ENCODE assay signal across 21 mouse cellular contexts in genomic region chr10:89690021-89690420, GRCm38 (mm10). TPM values are rescaled to one million over a fixed set of nuclear protein-coding genes. Genes with fewer than 3 reads are reported as not detected.
DNase-seq lines count a peak whose midpoint lies in the region; ATAC-seq lines count a peak whose summit lies in the region.
"Had no signal": no experiment of that assay in that cellular context is flagged by ENCODE, and none has a peak within 500 bp of the region (broad histone marks: within the 10 kb centered on the region; RNA-seq: fewer than 3 reads in every experiment).

No protein-coding gene starts in this region.

- peaks cover 9% of the 10 kb centered on the region; the same call in 1 of the 2 replicates for H3K9me3 ChIP-seq in megakaryocyte, embryonic 14.5 days
- no peaks in the 10 kb centered on the region for H3K9me3 ChIP-seq in liver, embryonic 11.5 days (ENCODE audit: control insufficient read depth, low read length)
- H3K9me3 ChIP-seq in liver, embryonic 15.5 days (replicated peaks): no peaks in the 10 kb centered on the region
- no peaks in the 10 kb centered on the region for H3K9me3 ChIP-seq in kidney, embryonic 15.5 days (replicated peaks)
- H3K9me3 ChIP-seq in kidney, embryonic 14.5 days (ENCODE audit: control insufficient read depth, low read length): no peaks in the 10 kb centered on the region
- H3K9me3 ChIP-seq: embryonic facial prominence, embryonic 12.5 days; forebrain, embryonic 12.5 days; G1E; heart, embryonic 13.5 days; hindbrain, embryonic 12.5 days had no signal

- peak overlapping the region; percentile 39 for H3K4me2 ChIP-seq in liver, embryonic 11.5 days
- peak overlapping the region; percentile 42 for H3K4me2 ChIP-seq in liver, embryonic 15.5 days
- H3K4me2 ChIP-seq in kidney, embryonic 15.5 days: no peak overlapping the region
- H3K4me2 ChIP-seq in kidney, embryonic 14.5 days (replicated peaks; ENCODE audit: low read depth, low read length): no peak overlapping the region
- H3K4me2 ChIP-seq: embryonic facial prominence, embryonic 12.5 days; forebrain, embryonic 12.5 days; heart, embryonic 13.5 days; hindbrain, embryonic 12.5 days had no signal

- peak; percentile 50 for DNase-seq in liver, embryonic 11.5 days (ENCODE audit: low spot score)
- no peak for DNase-seq in kidney, adult 11 months
- no peak for DNase-seq in lung, adult 18-20 months
- DNase-seq: adrenal gland, adult 8-10 months; adrenal gland, postnatal 36 days; cerebellum, adult 2 months; cerebellum, postnatal 10 days; gastrocnemius, postnatal 10 days; heart, postnatal 36 days had no signal

- H3K4me3 ChIP-seq in megakaryocyte, embryonic 14.5 days (replicated peaks): peak overlapping the region; percentile 83
- no peak overlapping the region for H3K4me3 ChIP-seq in liver, embryonic 11.5 days (ENCODE audit: low read depth, low read length)
- no peak overlapping the region for H3K4me3 ChIP-seq in liver, embryonic 15.5 days (replicated peaks)
- H3K4me3 ChIP-seq in kidney, embryonic 15.5 days (replicated peaks): no peak overlapping the region
- H3K4me3 ChIP-seq in kidney, embryonic 14.5 days (ENCODE audit: low read length): no peak overlapping the region
- H3K4me3 ChIP-seq: embryonic facial prominence, embryonic 12.5 days; forebrain, embryonic 12.5 days; heart, embryonic 13.5 days; hindbrain, embryonic 12.5 days had no signal

- WGBS in liver, embryonic 11.5 days: 33% methylated on average over 8 of the region's 8 CpGs
- WGBS in liver, embryonic 15.5 days (ENCODE audit: insufficient replicate concordance): 16% methylated on average over 8 of the region's 8 CpGs
- 51% methylated on average over 8 of the region's 8 CpGs for WGBS in kidney, embryonic 15.5 days
- 54% methylated on average over 8 of the region's 8 CpGs for WGBS in kidney, embryonic 14.5 days

- no peak overlapping the region for H3K9ac ChIP-seq in liver, embryonic 11.5 days (ENCODE audit: low read depth, low read length)
- no peak overlapping the region for H3K9ac ChIP-seq in liver, embryonic 15.5 days
- H3K9ac ChIP-seq in kidney, embryonic 15.5 days: no peak overlapping the region
- no peak overlapping the region for H3K9ac ChIP-seq in kidney, embryonic 14.5 days (ENCODE audit: low read depth, low read length)
- H3K9ac ChIP-seq: embryonic facial prominence, embryonic 12.5 days; forebrain, embryonic 12.5 days; heart, embryonic 13.5 days; hindbrain, embryonic 12.5 days had no signal

- H3K27ac ChIP-seq in liver, embryonic 11.5 days (ENCODE audit: low read depth, low read length): no peak overlapping the region
- H3K27ac ChIP-seq in liver, embryonic 15.5 days (replicated peaks): no peak overlapping the region
- H3K27ac ChIP-seq in kidney, embryonic 15.5 days: no peak overlapping the region
- H3K27ac ChIP-seq in kidney, embryonic 14.5 days (ENCODE audit: low read depth, low read length): no peak overlapping the region
- H3K27ac ChIP-seq: embryonic facial prominence, embryonic 12.5 days; forebrain, embryonic 12.5 days; heart, embryonic 13.5 days; hindbrain, embryonic 12.5 days had no signal

- peaks cover 27% of the 10 kb centered on the region for H3K36me3 ChIP-seq in megakaryocyte, embryonic 14.5 days (replicated peaks; ENCODE audit: low read length)
- H3K36me3 ChIP-seq in liver, embryonic 11.5 days (ENCODE audit: control insufficient read depth, insufficient read depth, low read length): no peaks in the 10 kb centered on the region
- no peaks in the 10 kb centered on the region for H3K36me3 ChIP-seq in liver, embryonic 15.5 days (replicated peaks)
- no peaks in the 10 kb centered on the region for H3K36me3 ChIP-seq in kidney, embryonic 15.5 days
- no peaks in the 10 kb centered on the region for H3K36me3 ChIP-seq in kidney, embryonic 14.5 days (ENCODE audit: control insufficient read depth, insufficient read depth, low read length)
- H3K36me3 ChIP-seq: embryonic facial prominence, embryonic 12.5 days; forebrain, embryonic 12.5 days; G1E; heart, embryonic 13.5 days; hindbrain, embryonic 12.5 days had no signal

- peaks cover 65% of the 10 kb centered on the region for H3K4me1 ChIP-seq in megakaryocyte, embryonic 14.5 days
- peaks cover 21% of the 10 kb centered on the region for H3K4me1 ChIP-seq in liver, embryonic 11.5 days (replicated peaks; ENCODE audit: control insufficient read depth, insufficient read depth, low read length)
- peaks cover 38% of the 10 kb centered on the region for H3K4me1 ChIP-seq in liver, embryonic 15.5 days (replicated peaks)
- H3K4me1 ChIP-seq in kidney, embryonic 15.5 days: peaks cover 12% of the 10 kb centered on the region
- no peaks in the 10 kb centered on the region for H3K4me1 ChIP-seq in kidney, embryonic 14.5 days (ENCODE audit: control insufficient read depth, insufficient read depth, low read length)

- no peaks in the 10 kb centered on the region for H3K27me3 ChIP-seq in megakaryocyte, embryonic 14.5 days (replicated peaks)
- no peaks in the 10 kb centered on the region for H3K27me3 ChIP-seq in liver, embryonic 11.5 days (replicated peaks; ENCODE audit: control insufficient read depth, insufficient read depth, low read length)
- no peaks in the 10 kb centered on the region for H3K27me3 ChIP-seq in liver, embryonic 15.5 days
- H3K27me3 ChIP-seq in kidney, embryonic 15.5 days: no peaks in the 10 kb centered on the region
- H3K27me3 ChIP-seq in kidney, embryonic 14.5 days (ENCODE audit: control insufficient read depth, insufficient read depth, low read length): no peaks in the 10 kb centered on the region
- H3K27me3 ChIP-seq: embryonic facial prominence, embryonic 12.5 days; heart, embryonic 13.5 days had no signal

- no peak for ATAC-seq in megakaryocyte, adult 5-6 weeks (ENCODE audit: poor library complexity, severe bottlenecking)
- ATAC-seq in liver, embryonic 11.5 days (replicated peaks; ENCODE audit: low FRiP score): peak; percentile 45
- ATAC-seq in liver, embryonic 15.5 days (ENCODE audit: insufficient read depth): no peak
- no peak for ATAC-seq in kidney, embryonic 15.5 days (replicated peaks; ENCODE audit: low FRiP score)
- no peak for ATAC-seq in kidney, embryonic 14.5 days (ENCODE audit: low FRiP score, low TSS enrichment)
- ATAC-seq: forebrain, embryonic 16.5 days; hindbrain, embryonic 16.5 days had no signal

RNA-seq across cellular contexts. Expression of gene Scyl2, which starts 3.9 kb away (rescaled TPM):
- polyA plus RNA-seq in megakaryocyte, embryonic 14.5 days (2012; ENCODE audit: insufficient read depth, low replicate concordance): 6.3 and 10.0 TPM in 2 replicates
- total RNA-seq in megakaryocyte, adult 5-6 weeks (2015): 28.4 and 30.3 TPM in 2 replicates
- total RNA-seq in megakaryocyte, adult 5-6 weeks (2017): 32.8 and 33.6 TPM in 2 replicates
- polyA plus RNA-seq in liver, embryonic 11.5 days (2014; fragmentation: Nextera tagmentation; extraction: Ambion mirVana): 11.7 and 13.3 TPM in 2 replicates
- 3.6 and 4.0 TPM in 2 replicates for polyA plus RNA-seq in liver, embryonic 15.5 days (2015; fragmentation: Nextera tagmentation; extraction: Ambion mirVana)
- 7.9 and 8.1 TPM in 2 replicates for polyA plus RNA-seq in kidney, embryonic 15.5 days (2015; fragmentation: Nextera tagmentation; extraction: Ambion mirVana)
- 9.2 and 16.0 TPM in 2 replicates for polyA plus RNA-seq in kidney, embryonic 14.5 days (2014; fragmentation: Nextera tagmentation; extraction: Ambion mirVana)

RNA-seq across cellular contexts. Expression of gene Actr6, which starts 42.1 kb away (rescaled TPM):
- 1.5 TPM in 1 of 2 replicates, not detected in the other for polyA plus RNA-seq in megakaryocyte, embryonic 14.5 days (2012; ENCODE audit: insufficient read depth, low replicate concordance)
- total RNA-seq in megakaryocyte, adult 5-6 weeks (2015): 20.1 and 27.0 TPM in 2 replicates
- total RNA-seq in megakaryocyte, adult 5-6 weeks (2017): 12.1 and 14.8 TPM in 2 replicates
- polyA plus RNA-seq in liver, embryonic 11.5 days (2014; fragmentation: Nextera tagmentation; extraction: Ambion mirVana): 29.3 and 33.2 TPM in 2 replicates
- polyA plus RNA-seq in liver, embryonic 15.5 days (2015; fragmentation: Nextera tagmentation; extraction: Ambion mirVana): 13.0 and 14.1 TPM in 2 replicates
- 33.4 and 35.3 TPM in 2 replicates for polyA plus RNA-seq in kidney, embryonic 15.5 days (2015; fragmentation: Nextera tagmentation; extraction: Ambion mirVana)
- polyA plus RNA-seq in kidney, embryonic 14.5 days (2014; fragmentation: Nextera tagmentation; extraction: Ambion mirVana): 36.3 and 48.7 TPM in 2 replicates

RNA-seq across cellular contexts. Expression of gene Uhrf1bp1l, which starts 54.8 kb away (rescaled TPM):
- polyA plus RNA-seq in megakaryocyte, embryonic 14.5 days (2012; ENCODE audit: insufficient read depth, low replicate concordance): 4.0 and 12.3 TPM in 2 replicates
- total RNA-seq in megakaryocyte, adult 5-6 weeks (2015): 65.2 and 73.3 TPM in 2 replicates
- total RNA-seq in megakaryocyte, adult 5-6 weeks (2017): 38.4 and 46.1 TPM in 2 replicates
- 24.4 and 26.8 TPM in 2 replicates for polyA plus RNA-seq in liver, embryonic 11.5 days (2014; fragmentation: Nextera tagmentation; extraction: Ambion mirVana)
- polyA plus RNA-seq in liver, embryonic 15.5 days (2015; fragmentation: Nextera tagmentation; extraction: Ambion mirVana): 9.4 and 11.1 TPM in 2 replicates
- 30.3 and 34.9 TPM in 2 replicates for polyA plus RNA-seq in kidney, embryonic 15.5 days (2015; fragmentation: Nextera tagmentation; extraction: Ambion mirVana)
- 22.9 and 38.0 TPM in 2 replicates for polyA plus RNA-seq in kidney, embryonic 14.5 days (2014; fragmentation: Nextera tagmentation; extraction: Ambion mirVana)

Comparison
In these comparisons a context has a peak if more than half of its experiments do, and no peak if none do; other contexts are left out.
1. H3K4me2 ChIP-seq: peak in liver, embryonic 11.5 days (single experiment) and liver, embryonic 15.5 days (single experiment); none in kidney, embryonic 15.5 days (single experiment) and kidney, embryonic 14.5 days (single experiment).